Mouse (Mus musculus) liver, postnatal 0 days (tissue): ENCODE measurements around the gene Stx8. TPM values are rescaled to one million over a fixed set of nuclear protein-coding genes. Genes with fewer than 3 reads are reported as not detected.

ENCODE experiments used
- ATAC-seq: fragments of 200-750 bp; cut with Nextera tagmentation; 2 replicates; pipeline ENCODE4 v1.8.0; 2017; ENCODE audit warnings: mild to moderate bottlenecking, moderate library complexity
- DNase-seq: peaks from one replicate; pipeline ENCODE4 v3.0.0-alpha.2; 2016
- H3K27ac ChIP-seq: fragments of 300-500 bp; sonication (generic); 2 replicates; pipeline ENCODE4 v1.5.1; 2014; ENCODE audit warnings: antibody characterized with exemption, moderate library complexity, mild to moderate bottlenecking, low read depth
- H3K27me3 ChIP-seq: fragments of 300-500 bp; sonication (generic); 2 replicates; pipeline ENCODE4 v1.6.1; 2014; ENCODE audit warnings: low read length, control low read depth, mixed read lengths; ENCODE audit not compliant: insufficient read depth
- H3K36me3 ChIP-seq: fragments of 300-500 bp; sonication (generic); replicated peaks from 2 replicates; pipeline ENCODE4 v1.6.1; 2014; ENCODE audit warnings: mild to moderate bottlenecking, control low read depth, low read length, moderate library complexity, mixed read lengths; ENCODE audit not compliant: insufficient read depth
- H3K4me1 ChIP-seq: fragments of 300-500 bp; sonication (generic); 2 replicates; pipeline ENCODE4 v1.6.1; 2014; ENCODE audit warnings: antibody characterized with exemption, mild to moderate bottlenecking, control low read depth; ENCODE audit not compliant: insufficient read depth
- H3K4me2 ChIP-seq: fragments of 300-500 bp; sonication (generic); 2 replicates; pipeline ENCODE4 v1.6.1; 2014; ENCODE audit warnings: low read depth, mild to moderate bottlenecking, low read length, moderate library complexity, mixed read lengths
- H3K4me3 ChIP-seq: fragments of 300-500 bp; sonication (generic); 2 replicates; pipeline ENCODE4 v1.5.1; 2014; ENCODE audit warnings: low read depth, low read length
- H3K9ac ChIP-seq: fragments of 300-500 bp; sonication (generic); replicated peaks from 2 replicates; pipeline ENCODE4 v1.6.1; 2014; ENCODE audit warnings: mild to moderate bottlenecking, moderate library complexity
- H3K9me3 ChIP-seq: fragments of 300-500 bp; sonication (generic); 2 replicates; pipeline ENCODE4 v1.6.1; 2016; ENCODE audit warnings: mild to moderate bottlenecking, control low read depth, low read length, mixed read lengths
- CTCF ChIP-seq: sonication (generic); IDR thresholded peaks from 2 replicates; pipeline ENCODE4 v1.5.1; 2016; ENCODE audit warnings: antibody characterized with exemption, low read depth
- EP300 ChIP-seq: IDR thresholded peaks from 2 replicates; pipeline ENCODE4 v1.6.1; 2016; ENCODE audit warnings: antibody characterized with exemption, low read depth, mild to moderate bottlenecking
- WGBS: fragments of 180-500 bp; shearing (Covaris S2); extraction: QIAGEN DNeasy Blood & Tissue Kit; methylation state at CpG from one replicate; pipeline ENCODE4 v1.1.7; 2014; ENCODE audit not compliant: insufficient replicate concordance; 5-methylcytosine and 5-hydroxymethylcytosine counted together
- polyA plus RNA-seq: library from polyadenylated mRNA; unstranded; fragments of >200 nt; fragmentation: Nextera tagmentation; extraction: Ambion mirVana; gene quantifications from 2 replicates; pipeline ENCODE4 v1.2.1, GENCODE M21; 2015

Stx8 gene
- 27.4 and 29.0 TPM in 2 replicates for polyA plus RNA-seq

DNA sequence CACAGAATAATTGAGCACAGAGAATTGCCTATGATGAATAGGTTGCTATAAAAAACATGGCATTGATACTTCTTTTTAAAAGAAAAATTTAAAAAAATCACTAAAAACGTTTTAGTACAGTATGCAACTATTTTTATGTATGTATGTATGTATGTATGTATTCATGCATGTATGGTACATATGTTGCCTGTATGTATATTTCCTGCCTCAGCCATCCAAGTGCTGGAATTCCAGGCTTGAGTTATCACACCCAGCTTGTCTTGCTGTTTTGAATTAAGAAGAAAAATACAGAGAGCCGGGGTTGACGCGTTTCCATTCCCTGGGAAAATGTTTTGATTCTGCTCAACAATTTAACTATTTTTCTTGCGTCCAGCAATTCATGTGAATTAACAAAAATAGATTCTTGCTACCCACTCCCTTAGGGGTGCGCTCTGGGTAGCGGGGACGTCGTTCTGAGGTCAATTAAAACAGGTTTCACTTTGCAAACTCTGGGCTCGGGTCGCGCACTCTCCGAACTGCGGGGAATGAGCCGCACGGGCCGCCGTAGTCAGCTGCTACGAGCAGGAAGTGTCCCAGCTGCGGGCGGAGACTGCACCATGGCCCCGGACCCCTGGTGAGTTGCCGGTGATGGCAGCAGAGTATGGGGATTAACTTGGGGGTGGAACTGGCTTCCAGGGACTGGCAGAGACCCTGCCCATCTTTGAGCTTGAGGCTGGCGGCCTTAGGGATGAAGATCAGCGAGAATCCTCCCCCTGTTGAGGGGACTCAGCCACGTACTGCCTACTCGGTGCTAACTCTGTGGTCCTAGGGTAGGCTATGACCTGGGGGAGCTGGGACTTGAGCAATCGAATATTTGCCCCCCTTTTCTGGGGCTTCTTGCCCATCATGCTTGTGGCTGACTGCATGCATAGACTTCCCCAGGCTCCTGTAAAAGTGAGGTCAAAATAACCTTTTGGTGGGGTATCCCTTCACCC, at the start of gene Stx8:
Gene Stx8 (plus strand): TSS at position 289 of the 974 bp plus-strand sequence.
- Histone ChIP-seq H3K4me1 (peaks cover 6% of the 10 kb centered on the region; the same call in 1 of the 2 replicates), H3K36me3 (peaks cover 5% of the 10 kb centered on the region; the same call in 1 of the 2 replicates), H3K4me2 (peak within 1 kb of the TSS; percentile 69), H3K27me3 (no peaks in the 10 kb centered on the region), H3K9ac (peak within 1 kb of the TSS; percentile 73), H3K9me3 (no peaks in the 10 kb centered on the region), H3K27ac (peak within 1 kb of the TSS; percentile 45), H3K4me3 (peak within 1 kb of the TSS; percentile 76)
- TF ChIP-seq EP300 (no peak), CTCF (no peak)
- DNase-seq (peak; percentile 92), ATAC-seq (peak; percentile 91)
- WGBS: under 1% methylated on average over 28 of the region's 28 CpGs

DNA sequence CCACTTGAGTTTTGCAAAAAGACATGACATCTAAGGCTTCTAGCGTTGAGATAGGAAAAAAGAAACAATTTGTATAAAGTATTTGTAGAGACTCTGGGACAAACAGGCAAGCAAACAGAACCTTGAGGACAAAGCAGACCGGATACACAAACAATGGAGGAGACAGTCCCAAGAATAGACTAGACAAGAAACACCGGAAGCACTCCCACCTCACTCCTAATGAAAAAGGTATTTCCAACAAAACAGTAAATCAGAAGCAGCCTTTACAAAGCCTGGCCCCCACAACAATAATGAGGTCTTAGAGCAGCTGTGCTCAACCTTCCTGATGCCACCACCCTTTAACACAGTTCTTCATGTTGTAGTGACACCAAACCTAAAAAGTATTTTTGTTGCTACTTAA, 48.9 kb upstream of the Stx8 start:
- WGBS: 62% methylated on average over 3 of the region's 3 CpGs
- Histone ChIP-seq H3K27me3 (peaks cover 31% of the 10 kb centered on the region), H3K9ac (no peak overlapping the region), H3K4me1 (peaks cover 8% of the 10 kb centered on the region), H3K4me3 (no peak overlapping the region), H3K27ac (no peak overlapping the region), H3K4me2 (no peak overlapping the region), H3K9me3 (no peaks in the 10 kb centered on the region), H3K36me3 (no peaks in the 10 kb centered on the region)
- TF ChIP-seq CTCF (no peak), EP300 (no peak)
- no peak for DNase-seq
- ATAC-seq: no peak

DNA sequence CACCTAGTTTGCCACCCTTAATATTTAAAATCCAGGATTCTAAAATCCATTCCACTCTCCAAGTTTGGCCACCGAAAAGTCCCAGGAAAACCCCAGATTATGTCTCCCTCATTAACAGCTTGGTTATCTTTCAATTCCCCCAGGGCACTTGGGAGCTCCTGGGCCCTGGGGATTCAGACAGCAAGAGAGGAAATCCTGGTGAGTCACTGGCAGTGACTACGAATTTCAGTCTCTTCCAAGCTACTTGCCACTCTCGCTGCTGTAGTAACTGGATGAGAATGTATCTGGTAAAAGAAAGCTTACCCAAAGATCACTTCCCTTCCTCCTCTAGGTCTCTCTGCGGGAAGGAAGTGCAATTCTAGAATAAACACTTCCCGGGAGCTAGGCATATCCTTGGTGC, 46.4 kb upstream of the Stx8 start:
- Histone ChIP-seq H3K27me3 (peaks cover 32% of the 10 kb centered on the region), H3K9me3 (no peaks in the 10 kb centered on the region), H3K36me3 (no peaks in the 10 kb centered on the region), H3K4me2 (no peak overlapping the region), H3K27ac (no peak overlapping the region), H3K9ac (no peak overlapping the region), H3K4me3 (no peak overlapping the region), H3K4me1 (peaks cover 17% of the 10 kb centered on the region)
- TF ChIP-seq CTCF (no peak), EP300 (no peak)
- WGBS: 37% methylated on average over 5 of the region's 5 CpGs
- ATAC-seq (no peak), DNase-seq (no peak)

DNA sequence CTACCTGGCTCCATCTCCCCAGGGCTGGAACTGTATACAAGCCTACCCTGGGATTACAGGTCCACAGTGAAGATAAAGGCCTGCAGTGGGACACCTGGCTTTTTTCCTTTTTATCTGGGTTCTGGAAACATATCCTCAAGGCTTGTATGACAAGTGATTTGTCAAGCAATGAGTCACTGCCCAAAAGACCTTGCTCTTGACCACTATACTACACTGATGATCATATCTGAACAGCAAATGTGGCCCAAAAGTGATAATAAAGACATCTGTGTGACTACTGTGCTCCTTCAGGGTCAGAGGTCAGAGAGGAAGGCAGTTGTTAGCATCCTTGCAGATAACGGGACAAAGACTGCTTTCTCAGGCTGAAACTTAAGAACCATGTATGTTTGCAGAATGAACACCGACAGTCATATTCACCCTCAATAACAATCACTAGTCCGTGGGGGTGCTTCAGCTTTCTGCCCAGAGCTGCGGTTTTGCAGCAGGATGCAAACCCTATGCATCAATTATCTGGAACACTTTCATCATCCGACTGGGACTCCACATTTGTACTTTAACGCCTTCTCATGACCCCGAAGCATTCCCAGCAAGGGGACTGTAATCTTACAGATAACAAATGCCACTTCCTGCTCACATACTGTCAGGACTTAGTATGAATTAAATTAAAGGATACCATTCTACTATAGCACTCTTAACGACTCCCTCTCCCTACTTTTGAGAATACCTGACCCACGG, 45.6 kb upstream of the Stx8 start:
- no peak for ATAC-seq
- H3K9ac ChIP-seq: no peak overlapping the region
- peaks cover 17% of the 10 kb centered on the region for H3K4me1 ChIP-seq
- no peaks in the 10 kb centered on the region for H3K36me3 ChIP-seq
- no peak for DNase-seq
- TF ChIP-seq EP300: no peak
- TF ChIP-seq CTCF: no peak
- 18% methylated on average over 9 of the region's 9 CpGs for WGBS
- no peak overlapping the region for H3K4me2 ChIP-seq
- H3K27me3 ChIP-seq: peaks cover 32% of the 10 kb centered on the region
- no peaks in the 10 kb centered on the region for H3K9me3 ChIP-seq
- no peak overlapping the region for H3K4me3 ChIP-seq
- no peak overlapping the region for H3K27ac ChIP-seq

DNA sequence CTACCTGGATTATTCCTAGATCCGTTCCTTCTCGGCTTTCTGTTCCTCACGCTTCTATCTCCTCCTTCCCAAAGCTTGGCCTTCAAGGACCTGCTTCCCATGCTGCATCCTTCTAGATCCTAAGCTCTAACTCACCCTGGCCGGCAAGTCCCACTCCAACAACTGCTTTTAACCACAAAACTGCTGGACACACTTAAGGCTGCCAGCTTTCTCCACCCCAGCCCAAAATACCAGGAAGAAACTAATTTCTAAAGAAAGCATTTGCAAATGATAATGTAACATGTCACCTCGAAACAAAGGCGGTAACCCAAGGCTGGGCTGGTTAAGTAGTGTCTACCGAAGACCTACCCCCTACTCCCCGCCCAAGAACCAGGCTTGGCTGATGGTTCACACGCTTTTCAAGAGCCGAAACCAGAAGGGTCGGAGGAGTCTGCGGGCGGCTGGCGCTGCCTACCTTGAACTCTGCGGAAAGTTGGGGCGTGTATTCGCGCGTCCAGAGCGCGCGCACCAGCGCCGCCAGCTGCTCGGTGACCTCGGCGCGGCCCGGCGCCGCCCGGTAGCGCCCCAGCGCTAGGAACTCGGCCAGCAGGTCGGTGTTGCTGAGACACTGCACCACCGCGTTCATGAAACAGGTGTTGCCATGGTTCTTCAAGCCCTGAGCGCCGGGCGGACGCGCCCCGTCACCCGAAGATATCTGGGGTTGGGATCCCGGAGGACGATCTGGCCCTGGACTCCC, 44.7 kb upstream of the Stx8 start:
- no peak overlapping the region for H3K9ac ChIP-seq
- H3K4me1 ChIP-seq: peaks cover 17% of the 10 kb centered on the region
- peak overlapping the region; percentile 80 for H3K4me2 ChIP-seq
- peak overlapping the region; percentile 59 for H3K4me3 ChIP-seq
- peak; percentile 8; the same call in 1 of the 2 replicates for ATAC-seq
- no peak overlapping the region for H3K27ac ChIP-seq
- no peak for TF ChIP-seq EP300
- TF ChIP-seq CTCF: no peak
- H3K27me3 ChIP-seq: peaks cover 32% of the 10 kb centered on the region
- 3% methylated on average over 47 of the region's 47 CpGs for WGBS
- DNase-seq: peak; percentile 27
- H3K36me3 ChIP-seq: no peaks in the 10 kb centered on the region
- H3K9me3 ChIP-seq: no peaks in the 10 kb centered on the region
